Mouse (Mus musculus): ENCODE data around the gene Pbx2.
A peak's percentile ranks its signal among the peaks of the same experiment; 100 is the strongest.

Gene Pbx2

GRCm38 (mm10) chr17:34582528-34582927 is 8.5 kb upstream of the Pbx2 start:
- no peak for DNase-seq (ENCODE audit: low spot score)

- no peak for DNase-seq (ENCODE audit: low spot score)
These were observed 7.7 kb upstream of the Pbx2 start for GRCm38 (mm10) chr17:34583397-34583796.

GRCm38 (mm10) chr17:34583819-34584218 is 7.2 kb upstream of the Pbx2 start:
- DNase-seq (ENCODE audit: low spot score) = no peak

- DNase-seq (ENCODE audit: low spot score) = no peak
These were observed 5.9 kb upstream of the Pbx2 start for GRCm38 (mm10) chr17:34585121-34585520.

- DNase-seq (ENCODE audit: low spot score) = no peak
These were observed 4.9 kb upstream of the Pbx2 start for GRCm38 (mm10) chr17:34585877-34586771.

GRCm38 (mm10) chr17:34586796-34587422 is 4.2 kb upstream of the Pbx2 start:
- peak; percentile 63 for DNase-seq (ENCODE audit: low spot score)

- DNase-seq (ENCODE audit: low spot score) = peak; percentile 98
These were observed 3.6 kb upstream of the Pbx2 start for GRCm38 (mm10) chr17:34587423-34587811.

- DNase-seq (ENCODE audit: low spot score) = no peak
These were observed 3.3 kb upstream of the Pbx2 start for GRCm38 (mm10) chr17:34587814-34588213.

- DNase-seq (ENCODE audit: low spot score) = no peak
These were observed 2.3 kb upstream of the Pbx2 start for GRCm38 (mm10) chr17:34588767-34589166.

GRCm38 (mm10) chr17:34589206-34589605 is 1.9 kb upstream of the Pbx2 start:
- no peak for DNase-seq (ENCODE audit: low spot score)

- peak; percentile 71 for DNase-seq (ENCODE audit: low spot score)
These were observed 1.4 kb upstream of the Pbx2 start, which contains the start of gene Gpsm3 for GRCm38 (mm10) chr17:34589681-34590101. TSS of gene Gpsm3 (plus strand) at chr17:34589806.

GRCm38 (mm10) chr17:34590154-34590987 is 695 bp upstream of the Pbx2 start:
- DNase-seq (ENCODE audit: low spot score) = no peak

- DNase-seq (ENCODE audit: low spot score) = peak; percentile 71
These were observed 919 bp downstream of the Pbx2 start for GRCm38 (mm10) chr17:34591994-34592375.

- DNase-seq (ENCODE audit: low spot score) = no peak
These were observed 1.8 kb downstream of the Pbx2 start for GRCm38 (mm10) chr17:34592581-34593549.

- no peak for DNase-seq (ENCODE audit: low spot score)
These were observed 2.9 kb downstream of the Pbx2 start for GRCm38 (mm10) chr17:34593752-34594525.

GRCm38 (mm10) chr17:34596098-34596497 is 5.0 kb downstream of the Pbx2 start:
- DNase-seq (ENCODE audit: low spot score) = no peak

- no peak for DNase-seq (ENCODE audit: low spot score)
These were observed 6.6 kb downstream of the Pbx2 start, which contains the start of gene Ager for GRCm38 (mm10) chr17:34597566-34598095. TSS of gene Ager (plus strand) at chr17:34597862.

GRCm38 (mm10) chr17:34599891-34600290 is 8.8 kb downstream of the Pbx2 start:
- DNase-seq (ENCODE audit: low spot score) = no peak

- no peak for DNase-seq (ENCODE audit: low spot score)
These were observed 10.7 kb downstream of the Pbx2 start for GRCm38 (mm10) chr17:34601796-34602195.
